13 mouse cellular contexts compared by ENCODE assay signal in genomic region chr14:34590743-34591675, GRCm38 (mm10). TPM values are rescaled to one million over a fixed set of nuclear protein-coding genes. Genes with fewer than 3 reads are reported as not detected.
DNase-seq lines count a peak whose midpoint lies in the region; ATAC-seq and TF ChIP-seq lines count a peak whose summit lies in the region.
"Had no signal": no experiment of that assay in that cellular context is flagged by ENCODE, and none has a peak within 500 bp of the region (broad histone marks: within the 10 kb centered on the region; RNA-seq: fewer than 3 reads in every experiment).

No protein-coding gene starts in this region.

- TF ChIP-seq CTCF in E14TG2a.4 (conservative IDR thresholded peaks at IDR 0.05; ENCODE audit: low read length), result no peak
- no peak for TF ChIP-seq CTCF in hindbrain, postnatal 0 days (IDR thresholded peaks at IDR 0.05; ENCODE audit: low read depth)

- H3K36me3 ChIP-seq in heart, embryonic 11.5 days (ENCODE audit: control insufficient read depth, insufficient read depth, low read length), result no peaks in the 10 kb centered on the region
- no peaks in the 10 kb centered on the region for H3K36me3 ChIP-seq in E14TG2a.4 (ENCODE audit: insufficient read depth, low read length)
- H3K36me3 ChIP-seq in hindbrain, postnatal 0 days (ENCODE audit: insufficient read depth, low read length), result no peaks in the 10 kb centered on the region
- H3K36me3 ChIP-seq: embryonic facial prominence, embryonic 15.5 days; G1E had no signal

- DNase-seq in heart, postnatal 25 days (ENCODE audit: low spot score), result no peak
- DNase-seq in c-Kit-positive CD71-positive TER-119-negative erythroid progenitor cells, embryonic 14.5 days (ENCODE audit: low read depth), result peak; percentile 24
- DNase-seq in hindbrain, postnatal 0 days (ENCODE audit: low spot score), result no peak
- DNase-seq in thymus, adult 18-20 months, result no peak
- DNase-seq in right cerebral cortex, postnatal 25 days, result no peak
- no peak for DNase-seq in adrenal gland, adult 8-10 months
- DNase-seq: gastrocnemius, postnatal 10 days had no signal

- peaks cover 57% of the 10 kb centered on the region for H3K4me1 ChIP-seq in heart, embryonic 11.5 days (ENCODE audit: control insufficient read depth, insufficient read depth, low read length)
- peaks cover 30% of the 10 kb centered on the region for H3K4me1 ChIP-seq in E14TG2a.4 (replicated peaks; ENCODE audit: low read depth, low read length)
- H3K4me1 ChIP-seq in hindbrain, postnatal 0 days (ENCODE audit: insufficient read depth, low read length), result no peaks in the 10 kb centered on the region
- H3K4me1 ChIP-seq: embryonic facial prominence, embryonic 15.5 days had no signal

- no peak for ATAC-seq in heart, embryonic 11.5 days (replicated peaks; ENCODE audit: insufficient number of reproducible peaks, low FRiP score, low TSS enrichment)
- peak; percentile 41 for ATAC-seq in hindbrain, postnatal 0 days

- WGBS in heart, embryonic 11.5 days (ENCODE audit: insufficient replicate concordance), result 57% methylated on average over 24 of the region's 24 CpGs
- WGBS in hindbrain, postnatal 0 days, result 63% methylated on average over 24 of the region's 24 CpGs

- intact Hi-C loops in heart, postnatal 25 days (cut with DNase I), result no loop called here

- peak overlapping the region; percentile 49 for H3K4me2 ChIP-seq in heart, embryonic 11.5 days
- 0 out of 2 replicates have a peak overlapping the region, but pooled peaks have one; percentile 3 for H3K4me2 ChIP-seq in hindbrain, postnatal 0 days (ENCODE audit: low read depth, low read length)
- H3K4me2 ChIP-seq: embryonic facial prominence, embryonic 15.5 days had no signal

- H3K4me3 ChIP-seq in heart, embryonic 11.5 days (ENCODE audit: low read depth, low read length), result no peak overlapping the region
- H3K4me3 ChIP-seq in E14TG2a.4 (replicated peaks; ENCODE audit: low read length), result peak overlapping the region; percentile 75
- H3K4me3 ChIP-seq in hindbrain, postnatal 0 days (ENCODE audit: low read length), result no peak overlapping the region
- H3K4me3 ChIP-seq: embryonic facial prominence, embryonic 15.5 days had no signal

- no peak overlapping the region for H3K9ac ChIP-seq in heart, embryonic 11.5 days (ENCODE audit: low read depth, low read length)
- H3K9ac ChIP-seq in hindbrain, postnatal 0 days (replicated peaks; ENCODE audit: low read length), result no peak overlapping the region
- H3K9ac ChIP-seq: embryonic facial prominence, embryonic 15.5 days had no signal

- peak overlapping the region; percentile 90 for H3K27ac ChIP-seq in heart, embryonic 11.5 days (ENCODE audit: low read depth, low read length)
- H3K27ac ChIP-seq in hindbrain, postnatal 0 days, result no peak overlapping the region
- H3K27ac ChIP-seq: embryonic facial prominence, embryonic 15.5 days had no signal

- no peaks in the 10 kb centered on the region for H3K27me3 ChIP-seq in heart, embryonic 11.5 days (ENCODE audit: control insufficient read depth, insufficient read depth, low read length)
- H3K27me3 ChIP-seq in E14TG2a.4 (ENCODE audit: insufficient read depth, low read length), result peaks cover 11% of the 10 kb centered on the region
- H3K27me3 ChIP-seq in hindbrain, postnatal 0 days (ENCODE audit: insufficient read depth, low read length), result no peaks in the 10 kb centered on the region
- H3K27me3 ChIP-seq: embryonic facial prominence, embryonic 15.5 days had no signal

- H3K9me3 ChIP-seq in heart, embryonic 11.5 days (replicated peaks; ENCODE audit: control insufficient read depth, low read length), result no peaks in the 10 kb centered on the region
- H3K9me3 ChIP-seq in E14TG2a.4 (ENCODE audit: low read length), result no peaks in the 10 kb centered on the region
- H3K9me3 ChIP-seq in hindbrain, postnatal 0 days (ENCODE audit: low read length), result no peaks in the 10 kb centered on the region
- H3K9me3 ChIP-seq: embryonic facial prominence, embryonic 15.5 days; G1E had no signal

RNA-seq across cellular contexts. Expression of gene Ldb3, which starts 2.5 kb away (rescaled TPM):
- 221 and 225 TPM in 2 replicates for polyA plus RNA-seq in heart, embryonic 11.5 days (2014; fragmentation: Nextera tagmentation; extraction: Ambion mirVana)
- 1,000 to 10,000 TPM; 1,007 to 1,096 TPM for total RNA-seq in heart, postnatal 25 days (2021)
- total RNA-seq in hindbrain, postnatal 0 days (2014; rRNA removed), result 1.6 and 1.7 TPM in 2 replicates
- 1.3 and 1.4 TPM in 2 replicates for polyA plus RNA-seq in hindbrain, postnatal 0 days (2015; fragmentation: Nextera tagmentation; extraction: Ambion mirVana)
- total RNA-seq in adrenal gland, adult 8-10 months (2022), result under 1 TPM; 0.35 to 0.98 (median 0.69) TPM
- polyA plus RNA-seq: G1E had no signal

RNA-seq across cellular contexts. Expression of gene Opn4, which starts 8.9 kb away (rescaled TPM):
- polyA plus RNA-seq in heart, embryonic 11.5 days (2014; fragmentation: Nextera tagmentation; extraction: Ambion mirVana), result 4.1 and 4.2 TPM in 2 replicates
- total RNA-seq in heart, postnatal 25 days (2021), result 1 to 10 TPM; 2.6 to 2.9 TPM
- not detected in 2 replicates for total RNA-seq in hindbrain, postnatal 0 days (2014; rRNA removed)
- polyA plus RNA-seq in hindbrain, postnatal 0 days (2015; fragmentation: Nextera tagmentation; extraction: Ambion mirVana), result 0.14 TPM in 1 of 2 replicates, not detected in the other
- under 1 TPM in 2 of 4 experiments, not detected in 2; 0.14 to 0.23 TPM for total RNA-seq in adrenal gland, adult 8-10 months (2022)
- total RNA-seq: gastrocnemius, postnatal 10 days had no signal
- polyA plus RNA-seq: brain, embryonic 14.5 days; G1E; limb, embryonic 11.5 days had no signal

Comparison
In these comparisons a context has a peak if more than half of its experiments do, and no peak if none do; other contexts are left out.
1. RNA of gene Ldb3, which starts 2.5 kb away (total RNA-seq): 1,007 to 1,096 TPM in heart, postnatal 25 days; 1.6 to 1.7 TPM in hindbrain, postnatal 0 days and 0.35 to 0.98 TPM in adrenal gland, adult 8-10 months; every median in the first group is over 100 times any median in the second.